Mouse (Mus musculus): ENCODE results near the gene Dedd2. TPM values are rescaled to one million over a fixed set of nuclear protein-coding genes. Genes with fewer than 3 reads are reported as not detected.
"Not testable (repeated sequence)": the region's sequence is repeated elsewhere in the genome, so short reads cannot be mapped to it uniquely, and the experiment has no call there.

Dedd2 gene
- 29.0 and 29.6 TPM in 2 replicates for polyA plus RNA-seq (2012; rRNA removed)

GRCm38 (mm10) chr7:25220457-25221101 is at the start of gene Dedd2:
Gene Dedd2 (minus strand): TSS chr7:25220615.
- TF ChIP-seq CTCF (IDR thresholded peaks at IDR 0.05; ENCODE audit: borderline replicate concordance, insufficient read depth, low read depth, low read length) (no peak), POLR2A (IDR thresholded peaks at IDR 0.05; ENCODE audit: borderline replicate concordance, insufficient read depth, low read length) (no peak)
- peaks cover 9% of the 10 kb centered on the region for H3K4me1 ChIP-seq (ENCODE audit: control insufficient read depth, insufficient read depth, low read length)
- H3K27me3 ChIP-seq (ENCODE audit: control insufficient read depth, insufficient read depth, low read length): no peaks in the 10 kb centered on the region
- WGBS: 4% methylated on average over 20 of the region's 20 CpGs
- H3K4me3 ChIP-seq (replicated peaks; ENCODE audit: insufficient read depth, low read depth, low read length): peak within 1 kb of the TSS; percentile 97
- peak within 1 kb of the TSS; percentile 50 for H3K27ac ChIP-seq (ENCODE audit: insufficient read depth, low read length)
- DNase-seq: peak; percentile 38 to 48

- H3K4me1 ChIP-seq (ENCODE audit: control insufficient read depth, insufficient read depth, low read length): peaks cover 21% of the 10 kb centered on the region
- H3K27ac ChIP-seq (ENCODE audit: insufficient read depth, low read length): no peak overlapping the region
- TF ChIP-seq POLR2A (IDR thresholded peaks at IDR 0.05; ENCODE audit: borderline replicate concordance, insufficient read depth, low read length) (no peak), CTCF (IDR thresholded peaks at IDR 0.05; ENCODE audit: borderline replicate concordance, insufficient read depth, low read depth, low read length) (no peak)
- H3K27me3 ChIP-seq (ENCODE audit: control insufficient read depth, insufficient read depth, low read length): no peaks in the 10 kb centered on the region
- DNase-seq: peak in 1 of 2 experiments; percentile 30
- peak overlapping the region; percentile 96 for H3K4me3 ChIP-seq (replicated peaks; ENCODE audit: insufficient read depth, low read depth, low read length)
- 44% methylated on average over 8 of the region's 8 CpGs for WGBS
Measured at GRCm38 (mm10) chr7:25269545-25270271, 49.3 kb upstream of the Dedd2 start.

DNA sequence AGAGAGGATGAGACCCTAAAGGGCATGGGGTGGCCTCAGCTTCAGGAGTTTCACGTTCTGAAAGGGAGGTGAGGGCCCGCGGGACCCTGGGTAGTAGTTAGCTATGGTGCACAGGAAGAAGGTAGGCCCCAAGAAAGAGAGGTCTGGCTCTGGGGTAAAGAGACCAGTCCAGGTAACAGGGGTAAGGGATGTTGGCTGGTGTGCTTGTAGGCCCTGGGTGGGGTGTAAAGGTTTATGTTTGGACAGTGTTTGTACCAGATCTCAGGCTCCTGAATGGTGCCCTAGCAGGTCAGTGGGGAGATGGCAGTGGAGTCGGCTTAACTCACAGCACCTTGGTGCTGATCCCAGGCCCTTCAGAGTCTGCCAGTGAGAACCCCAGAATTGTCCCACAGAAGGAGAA is 48.6 kb upstream of the Dedd2 start:
- WGBS: 18% methylated on average over 4 of the region's 4 CpGs
- TF ChIP-seq POLR2A (IDR thresholded peaks at IDR 0.05; ENCODE audit: borderline replicate concordance, insufficient read depth, low read length): no peak
- no peak for TF ChIP-seq CTCF (IDR thresholded peaks at IDR 0.05; ENCODE audit: borderline replicate concordance, insufficient read depth, low read depth, low read length)
- Histone ChIP-seq H3K27me3 (ENCODE audit: control insufficient read depth, insufficient read depth, low read length) (no peaks in the 10 kb centered on the region), H3K4me3 (replicated peaks; ENCODE audit: insufficient read depth, low read depth, low read length) (peak overlapping the region; percentile 96), H3K27ac (ENCODE audit: insufficient read depth, low read length) (peak overlapping the region; percentile 31; the same call in 1 of the 2 replicates), H3K4me1 (ENCODE audit: control insufficient read depth, insufficient read depth, low read length) (peaks cover 19% of the 10 kb centered on the region)
- peak in 1 of 2 experiments; percentile 40 for DNase-seq

- no peak for TF ChIP-seq CTCF (IDR thresholded peaks at IDR 0.05; ENCODE audit: borderline replicate concordance, insufficient read depth, low read depth, low read length)
- TF ChIP-seq POLR2A (IDR thresholded peaks at IDR 0.05; ENCODE audit: borderline replicate concordance, insufficient read depth, low read length): no peak
- peak overlapping the region; percentile 96 for H3K4me3 ChIP-seq (replicated peaks; ENCODE audit: insufficient read depth, low read depth, low read length)
- H3K27me3 ChIP-seq (ENCODE audit: control insufficient read depth, insufficient read depth, low read length): no peaks in the 10 kb centered on the region
- peaks cover 19% of the 10 kb centered on the region for H3K4me1 ChIP-seq (ENCODE audit: control insufficient read depth, insufficient read depth, low read length)
- H3K27ac ChIP-seq (ENCODE audit: insufficient read depth, low read length): peak overlapping the region; percentile 68
- peak in 1 of 2 experiments; percentile 35 for DNase-seq
- under 1% methylated on average over 7 of the region's 7 CpGs for WGBS
Measured at GRCm38 (mm10) chr7:25268588-25268987, 48.2 kb upstream of the Dedd2 start.

DNA sequence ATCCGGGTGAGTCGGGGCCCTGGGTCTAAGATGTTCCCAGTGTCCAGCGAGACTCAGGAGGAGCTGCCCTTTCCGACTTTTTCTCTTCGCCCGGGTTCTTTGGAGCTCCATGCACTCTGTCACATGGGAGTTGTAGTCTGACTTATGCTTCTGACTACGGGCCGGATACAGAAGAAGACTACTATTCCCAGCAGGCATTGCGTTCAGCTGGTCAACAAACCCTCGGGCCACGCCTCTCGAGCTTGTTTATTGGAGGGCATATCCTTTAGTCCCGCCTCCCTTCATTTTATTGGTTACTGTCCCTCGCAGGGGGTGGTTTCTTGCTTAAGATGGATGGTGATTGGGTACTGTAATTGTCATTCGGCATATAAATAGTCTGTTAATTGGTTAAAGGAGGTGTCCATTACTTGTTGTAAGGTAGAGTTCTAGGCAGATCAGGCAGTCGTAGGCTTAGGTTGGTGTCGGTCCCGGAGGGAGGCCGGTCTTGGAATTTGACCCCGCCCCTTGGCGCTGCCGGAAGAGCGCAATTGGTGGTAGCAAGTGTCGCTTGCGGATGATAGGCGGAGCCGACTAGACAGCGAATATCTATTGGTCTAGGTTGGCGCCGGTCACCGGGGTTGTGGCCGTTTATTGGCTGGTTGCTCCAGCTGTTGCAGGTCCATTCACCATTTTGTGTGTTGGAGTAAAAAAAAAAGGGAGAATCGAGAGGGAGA is 47.5 kb upstream of the Dedd2 start:
- Histone ChIP-seq H3K27ac (ENCODE audit: insufficient read depth, low read length) (peak overlapping the region; percentile 99), H3K4me3 (replicated peaks; ENCODE audit: insufficient read depth, low read depth, low read length) (peak overlapping the region; percentile 96), H3K27me3 (ENCODE audit: control insufficient read depth, insufficient read depth, low read length) (no peaks in the 10 kb centered on the region), H3K4me1 (ENCODE audit: control insufficient read depth, insufficient read depth, low read length) (peaks cover 19% of the 10 kb centered on the region)
- TF ChIP-seq CTCF (IDR thresholded peaks at IDR 0.05; ENCODE audit: borderline replicate concordance, insufficient read depth, low read depth, low read length) (no peak), POLR2A (IDR thresholded peaks at IDR 0.05; ENCODE audit: borderline replicate concordance, insufficient read depth, low read length) (0 out of 2 replicates have a peak, but pooled peaks have one; percentile 13)
- DNase-seq: peak; percentile 99 to 100
- WGBS: under 1% methylated on average over 33 of the region's 33 CpGs

DNA sequence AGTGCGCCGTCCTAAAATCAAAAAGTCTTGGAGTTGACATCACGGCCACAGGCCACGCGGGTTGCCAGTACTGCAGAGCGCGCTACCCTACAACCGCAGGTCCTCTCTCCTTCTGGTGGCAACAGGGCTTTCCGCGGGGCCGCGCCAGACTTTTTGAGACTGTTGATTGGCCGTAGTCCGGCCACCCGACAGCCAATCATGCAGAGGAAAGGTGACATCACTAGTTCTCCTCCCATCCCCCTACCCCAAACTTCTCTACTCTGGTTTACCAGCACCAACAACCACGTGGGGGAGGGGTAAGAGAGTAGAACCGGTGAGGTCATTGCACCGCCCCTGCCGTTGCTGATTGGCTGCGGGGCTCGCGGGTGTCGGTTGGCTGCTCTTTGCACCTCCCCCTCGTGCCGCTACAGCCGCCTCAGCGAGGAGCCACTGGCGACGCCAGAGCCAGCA is 46.9 kb upstream of the Dedd2 start, which contains the start of gene Cic:
TSS of gene Cic (plus strand) at position 404 of the 450 bp plus-strand sequence.
- DNase-seq: peak in 1 of 2 experiments; percentile 100
- Histone ChIP-seq H3K4me3 (replicated peaks; ENCODE audit: insufficient read depth, low read depth, low read length) (peak within 1 kb of the TSS; percentile 96), H3K27ac (ENCODE audit: insufficient read depth, low read length) (peak within 1 kb of the TSS; percentile 99), H3K27me3 (ENCODE audit: control insufficient read depth, insufficient read depth, low read length) (no peaks in the 10 kb centered on the region), H3K4me1 (ENCODE audit: control insufficient read depth, insufficient read depth, low read length) (peaks cover 19% of the 10 kb centered on the region)
- under 1% methylated on average over 29 of the region's 29 CpGs for WGBS
- TF ChIP-seq CTCF (IDR thresholded peaks at IDR 0.05; ENCODE audit: borderline replicate concordance, insufficient read depth, low read depth, low read length): no peak
- TF ChIP-seq POLR2A (IDR thresholded peaks at IDR 0.05; ENCODE audit: borderline replicate concordance, insufficient read depth, low read length): peak; percentile 41; the same call in 1 of the 2 replicates

DNA sequence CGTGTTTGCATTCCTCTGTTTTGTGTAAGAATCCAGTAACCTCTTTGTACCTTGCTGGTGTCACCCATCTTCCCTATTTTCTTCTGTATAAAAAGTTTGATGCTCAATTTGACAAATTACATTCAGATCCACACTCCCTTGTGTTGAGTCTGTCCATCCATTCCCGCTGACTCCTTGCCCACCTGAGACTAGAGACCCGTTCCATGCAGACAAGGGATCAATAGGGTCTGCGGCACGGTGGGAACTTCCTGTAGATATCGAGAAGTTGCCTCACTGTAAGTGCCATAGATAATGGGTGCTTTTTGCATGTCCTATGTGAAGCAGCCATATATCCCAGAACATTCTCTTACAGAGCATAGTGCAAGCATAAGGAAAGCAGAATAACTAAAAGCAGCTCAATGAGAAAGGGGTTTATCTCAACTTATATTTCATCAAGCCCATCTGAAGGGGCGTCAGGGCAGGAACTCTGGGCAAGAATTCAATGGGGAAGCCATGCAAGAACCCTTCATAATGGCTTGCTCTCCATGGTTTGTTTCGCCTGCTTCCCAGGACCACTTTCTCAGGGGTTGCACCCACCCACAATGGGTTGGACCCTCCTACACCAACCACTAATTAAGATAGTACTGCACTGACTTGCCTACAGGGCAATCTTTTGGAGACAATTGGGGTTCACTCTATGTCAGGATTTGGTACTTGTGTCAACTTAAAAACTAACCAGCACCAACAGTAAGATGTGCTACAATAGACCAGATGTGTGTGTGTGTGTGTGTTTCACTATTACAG is 46.0 kb upstream of the Dedd2 start:
- H3K4me1 ChIP-seq (ENCODE audit: control insufficient read depth, insufficient read depth, low read length): peaks cover 19% of the 10 kb centered on the region
- WGBS: 91% methylated on average over 8 of the region's 8 CpGs
- peak in 1 of 2 experiments; percentile 16 for DNase-seq
- no peak overlapping the region for H3K27ac ChIP-seq (ENCODE audit: insufficient read depth, low read length)
- no peaks in the 10 kb centered on the region for H3K27me3 ChIP-seq (ENCODE audit: control insufficient read depth, insufficient read depth, low read length)
- no peak for TF ChIP-seq POLR2A (IDR thresholded peaks at IDR 0.05; ENCODE audit: borderline replicate concordance, insufficient read depth, low read length)
- TF ChIP-seq CTCF (IDR thresholded peaks at IDR 0.05; ENCODE audit: borderline replicate concordance, insufficient read depth, low read depth, low read length): no peak
- H3K4me3 ChIP-seq (replicated peaks; ENCODE audit: insufficient read depth, low read depth, low read length): no peak overlapping the region

DNA sequence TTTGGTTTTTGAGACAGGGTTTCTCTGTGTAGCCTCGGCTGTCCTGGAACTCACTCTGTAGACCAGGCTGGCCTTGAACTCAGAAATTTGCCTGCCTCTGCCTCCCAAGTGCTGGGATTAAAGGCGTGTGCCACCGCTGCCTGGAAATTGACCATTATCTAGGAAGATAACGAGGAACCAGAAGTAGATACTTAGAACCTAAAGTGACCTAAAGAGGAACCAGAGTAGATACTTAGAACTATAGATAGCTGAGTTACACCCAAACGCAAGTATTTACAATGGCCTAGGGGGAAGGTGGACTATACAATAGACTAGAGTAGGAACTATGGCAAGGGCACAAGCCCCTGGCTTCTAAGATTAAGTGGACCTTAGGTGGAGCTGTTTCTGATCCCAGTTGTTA is 45.3 kb upstream of the Dedd2 start:
- 91% methylated on average over 5 of the region's 5 CpGs for WGBS
- not testable (repeated sequence) for H3K27ac ChIP-seq (ENCODE audit: insufficient read depth, low read length); H3K27me3 ChIP-seq (ENCODE audit: control insufficient read depth, insufficient read depth, low read length); H3K4me3 ChIP-seq (replicated peaks; ENCODE audit: insufficient read depth, low read depth, low read length); DNase-seq
- H3K4me1 ChIP-seq (ENCODE audit: control insufficient read depth, insufficient read depth, low read length): peaks cover 19% of the 10 kb centered on the region

Data from cerebellum, adult 2 months (tissue).